Mouse (Mus musculus) midbrain, embryonic 11.5 days (tissue): Measurements from ENCODE around the gene Sgtb. TPM values are rescaled to one million over a fixed set of nuclear protein-coding genes. Genes with fewer than 3 reads are reported as not detected.

Source experiments
- ATAC-seq: fragments of 200-750 bp; cut with Nextera tagmentation; 2 replicates; pipeline ENCODE4 v1.8.0; 2017; ENCODE audit warnings: moderate TSS enrichment, moderate library complexity; ENCODE audit not compliant: low FRiP score
- DNase-seq: peaks from one replicate; pipeline ENCODE4 v3.0.0; 2015; ENCODE audit warnings: low spot score; ENCODE audit errors: missing footprints
- H3K27ac ChIP-seq: fragments of 300-500 bp; sonication (generic); 2 replicates; pipeline ENCODE4 v1.5.1; 2014; ENCODE audit warnings: low read depth, low read length
- H3K27me3 ChIP-seq: fragments of 300-500 bp; sonication (generic); 2 replicates; pipeline ENCODE4 v1.6.1; 2014; ENCODE audit warnings: mild to moderate bottlenecking, low read length, moderate library complexity, mixed read lengths; ENCODE audit not compliant: control insufficient read depth, insufficient read depth
- H3K36me3 ChIP-seq: fragments of 300-500 bp; sonication (generic); 2 replicates; pipeline ENCODE4 v1.6.1; 2014; ENCODE audit warnings: mild to moderate bottlenecking, low read length, moderate library complexity, mixed read lengths; ENCODE audit not compliant: control insufficient read depth, insufficient read depth
- H3K4me1 ChIP-seq: fragments of 300-500 bp; sonication (generic); 2 replicates; pipeline ENCODE4 v1.6.1; 2014; ENCODE audit warnings: low read length; ENCODE audit not compliant: control insufficient read depth, insufficient read depth
- H3K4me2 ChIP-seq: fragments of 300-500 bp; sonication (generic); 2 replicates; pipeline ENCODE4 v1.6.1; 2014; ENCODE audit warnings: mild to moderate bottlenecking, moderate library complexity
- H3K4me3 ChIP-seq: fragments of 300-500 bp; sonication (generic); 2 replicates; pipeline ENCODE4 v1.5.1; 2014; ENCODE audit warnings: low read depth, low read length
- H3K9ac ChIP-seq: fragments of 300-500 bp; sonication (generic); 2 replicates; pipeline ENCODE4 v1.6.1; 2014; ENCODE audit warnings: low read length
- H3K9me3 ChIP-seq: fragments of 300-500 bp; sonication (generic); 2 replicates; pipeline ENCODE4 v1.6.1; 2016; ENCODE audit warnings: low read length; ENCODE audit not compliant: control insufficient read depth
- WGBS: fragments of 180-500 bp; shearing (Covaris S2); extraction: QIAGEN DNeasy Blood & Tissue Kit; methylation state at CpG from one replicate; pipeline ENCODE4 v1.1.7; 2014; 5-methylcytosine and 5-hydroxymethylcytosine counted together
- polyA plus RNA-seq: library from polyadenylated mRNA; unstranded; fragments of >200 nt; fragmentation: Nextera tagmentation; extraction: Ambion mirVana; gene quantifications from 2 replicates; pipeline ENCODE4 v1.2.1, GENCODE M21; 2014

Gene Sgtb
- 27.0 and 28.0 TPM in 2 replicates for polyA plus RNA-seq

- H3K9ac ChIP-seq: peak within 1 kb of the TSS; percentile 72
- no peaks in the 10 kb centered on the region; the same call in 1 of the 2 replicates for H3K9me3 ChIP-seq
- DNase-seq: peak; percentile 99
- H3K27me3 ChIP-seq: no peaks in the 10 kb centered on the region
- no peaks in the 10 kb centered on the region for H3K36me3 ChIP-seq
- peak within 1 kb of the TSS; percentile 98 for H3K4me2 ChIP-seq
- peaks cover 4% of the 10 kb centered on the region; the same call in 1 of the 2 replicates for H3K4me1 ChIP-seq
- 0% methylated on average over 28 of the region's 44 CpGs for WGBS
- H3K4me3 ChIP-seq: peak within 1 kb of the TSS; percentile 49
- H3K27ac ChIP-seq: no peak within 1 kb of the TSS
- ATAC-seq: peak; percentile 97
These were observed at the start of gene Sgtb, which contains the start of gene Nln for GRCm38 (mm10) chr13:104109288-104109815. Gene Sgtb (plus strand): TSS chr13:104109741. Gene Nln (minus strand): TSS chr13:104109614.

GRCm38 (mm10) chr13:104060231-104060630 lies 49.3 kb upstream of the Sgtb start:
- Histone ChIP-seq H3K9ac (no peak overlapping the region), H3K27me3 (no peaks in the 10 kb centered on the region), H3K4me1 (no peaks in the 10 kb centered on the region), H3K9me3 (no peaks in the 10 kb centered on the region), H3K36me3 (0 out of 2 replicates have a peak, but pooled peaks cover 2% of the 10 kb centered on the region), H3K27ac (no peak overlapping the region), H3K4me3 (no peak overlapping the region), H3K4me2 (no peak overlapping the region)
- ATAC-seq: no peak
- no peak for DNase-seq
- WGBS: 76% methylated on average over 1 of the region's 1 CpGs

GRCm38 (mm10) chr13:104061975-104062750 lies 47.4 kb upstream of the Sgtb start:
- DNase-seq (no peak), ATAC-seq (no peak)
- no peak overlapping the region for H3K4me2 ChIP-seq
- H3K9me3 ChIP-seq: no peaks in the 10 kb centered on the region
- WGBS: 75% methylated on average over 2 of the region's 2 CpGs
- no peak overlapping the region for H3K4me3 ChIP-seq
- H3K9ac ChIP-seq: no peak overlapping the region
- H3K4me1 ChIP-seq: no peaks in the 10 kb centered on the region
- no peak overlapping the region for H3K27ac ChIP-seq
- H3K27me3 ChIP-seq: no peaks in the 10 kb centered on the region
- H3K36me3 ChIP-seq: no peaks in the 10 kb centered on the region

- H3K9ac ChIP-seq: no peak overlapping the region
- no peaks in the 10 kb centered on the region for H3K36me3 ChIP-seq
- H3K4me2 ChIP-seq: no peak overlapping the region
- ATAC-seq (no peak), DNase-seq (no peak)
- no peak overlapping the region for H3K4me3 ChIP-seq
- H3K27me3 ChIP-seq: no peaks in the 10 kb centered on the region
- H3K9me3 ChIP-seq: no peaks in the 10 kb centered on the region
- no peak overlapping the region for H3K27ac ChIP-seq
- 89% methylated on average over 9 of the region's 9 CpGs for WGBS
- no peaks in the 10 kb centered on the region for H3K4me1 ChIP-seq
These were observed 46.5 kb upstream of the Sgtb start for GRCm38 (mm10) chr13:104063061-104063460.

GRCm38 (mm10) chr13:104065649-104066347 lies 43.7 kb upstream of the Sgtb start:
- Histone ChIP-seq H3K4me3 (no peak overlapping the region), H3K4me1 (no peaks in the 10 kb centered on the region)
- WGBS: 84% methylated on average over 2 of the region's 2 CpGs

GRCm38 (mm10) chr13:104069216-104069615 lies 40.3 kb upstream of the Sgtb start:
- no peak for DNase-seq
- 92% methylated on average over 11 of the region's 11 CpGs for WGBS
- no peak overlapping the region for H3K4me2 ChIP-seq

More at GRCm38 (mm10) chr13:104065649-104066347, 43.7 kb upstream of the Sgtb start:
- ATAC-seq (no peak), DNase-seq (no peak)
- no peak overlapping the region for H3K4me2 ChIP-seq
- no peaks in the 10 kb centered on the region for H3K27me3 ChIP-seq
- no peak overlapping the region for H3K9ac ChIP-seq
- H3K36me3 ChIP-seq: no peaks in the 10 kb centered on the region
- H3K9me3 ChIP-seq: no peaks in the 10 kb centered on the region
- no peak overlapping the region for H3K27ac ChIP-seq

GRCm38 (mm10) chr13:104070703-104071102 lies 38.8 kb upstream of the Sgtb start:
- no peak for DNase-seq
- H3K27ac ChIP-seq: no peak overlapping the region

More at GRCm38 (mm10) chr13:104069216-104069615, 40.3 kb upstream of the Sgtb start:
- Histone ChIP-seq H3K36me3 (no peaks in the 10 kb centered on the region), H3K27me3 (no peaks in the 10 kb centered on the region), H3K27ac (no peak overlapping the region), H3K9ac (no peak overlapping the region), H3K4me1 (no peaks in the 10 kb centered on the region), H3K4me3 (no peak overlapping the region), H3K9me3 (no peaks in the 10 kb centered on the region)
- no peak for ATAC-seq

GRCm38 (mm10) chr13:104072351-104072750 lies 37.2 kb upstream of the Sgtb start:
- Histone ChIP-seq H3K4me2 (no peak overlapping the region), H3K4me3 (no peak overlapping the region), H3K9me3 (no peaks in the 10 kb centered on the region), H3K27me3 (no peaks in the 10 kb centered on the region), H3K36me3 (no peaks in the 10 kb centered on the region), H3K27ac (no peak overlapping the region), H3K9ac (no peak overlapping the region), H3K4me1 (no peaks in the 10 kb centered on the region)
- no peak for ATAC-seq
- DNase-seq: no peak
- 94% methylated on average over 9 of the region's 9 CpGs for WGBS

More at GRCm38 (mm10) chr13:104070703-104071102, 38.8 kb upstream of the Sgtb start:
- ATAC-seq: no peak
- Histone ChIP-seq H3K4me3 (no peak overlapping the region), H3K9ac (no peak overlapping the region), H3K27me3 (no peaks in the 10 kb centered on the region), H3K4me1 (no peaks in the 10 kb centered on the region), H3K36me3 (no peaks in the 10 kb centered on the region), H3K9me3 (no peaks in the 10 kb centered on the region), H3K4me2 (no peak overlapping the region)
- whole genome bisulfite sequencing: 93% methylated on average over 3 of the region's 3 CpGs

- Histone ChIP-seq H3K4me1 (no peaks in the 10 kb centered on the region), H3K4me2 (no peak overlapping the region)
- no peak for ATAC-seq
These were observed 35.3 kb upstream of the Sgtb start for GRCm38 (mm10) chr13:104074230-104074629.

More at GRCm38 (mm10) chr13:104074230-104074629, 35.3 kb upstream of the Sgtb start:
- Histone ChIP-seq H3K9me3 (no peaks in the 10 kb centered on the region), H3K27me3 (no peaks in the 10 kb centered on the region), H3K36me3 (no peaks in the 10 kb centered on the region), H3K27ac (no peak overlapping the region), H3K9ac (no peak overlapping the region), H3K4me3 (no peak overlapping the region)
- 98% methylated on average over 8 of the region's 8 CpGs for WGBS
- no peak for DNase-seq
